Mouse (Mus musculus): ENCODE measurements at regions not wholly inside any gene's neighbourhood (a gene's known extent, or its start where the extent isn't known, plus 50 kb on each side); places are given as distances from the start of the nearest gene placed in this dataset.

DNA sequence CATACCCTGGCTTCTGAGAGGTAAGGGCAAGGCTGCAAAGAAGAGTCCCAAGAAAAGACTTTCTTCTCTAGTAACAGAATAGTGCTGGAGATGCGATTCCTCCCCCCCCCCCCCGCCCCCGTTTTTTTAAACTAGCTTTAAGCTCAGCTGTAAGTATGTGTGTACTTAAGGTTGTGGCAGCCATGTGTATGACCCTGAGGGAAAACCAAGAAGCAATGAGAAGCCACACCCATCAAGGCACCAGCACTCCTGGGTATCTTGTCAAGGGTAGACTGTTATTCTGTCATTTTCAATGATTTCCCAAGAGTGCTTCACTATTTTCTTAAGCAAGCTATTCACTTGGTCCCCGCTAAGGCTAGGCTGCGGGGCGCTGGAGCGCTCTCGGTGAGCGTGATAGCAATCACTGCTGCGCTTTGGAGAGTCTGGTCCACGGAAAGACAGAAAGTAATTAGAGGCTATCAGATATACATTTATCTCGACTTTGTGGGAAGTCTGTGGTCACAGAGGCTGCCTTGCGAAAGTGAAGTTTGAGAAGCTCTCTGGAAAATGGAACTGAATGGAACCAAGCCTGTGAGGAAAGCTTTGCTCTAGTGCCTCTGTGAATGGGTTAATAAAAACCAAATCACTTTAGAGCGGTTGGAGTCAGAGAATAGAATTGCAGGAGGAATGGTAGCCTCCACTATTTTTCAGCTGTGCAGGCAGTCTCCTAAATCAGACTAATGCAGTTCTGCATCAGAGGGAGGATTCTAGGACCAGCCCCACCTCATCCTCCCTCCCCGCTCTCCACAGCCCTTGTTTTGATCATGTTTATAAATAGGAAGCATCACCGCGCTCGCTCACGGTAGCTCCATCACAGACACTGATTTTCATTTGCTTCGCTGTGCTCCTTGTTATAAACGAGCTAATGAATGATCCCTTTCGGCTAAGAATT, 114.8 kb upstream of the Bmp2 start:
- no peak for DNase-seq (ENCODE audit: low spot score in 2 of 2)

DNA sequence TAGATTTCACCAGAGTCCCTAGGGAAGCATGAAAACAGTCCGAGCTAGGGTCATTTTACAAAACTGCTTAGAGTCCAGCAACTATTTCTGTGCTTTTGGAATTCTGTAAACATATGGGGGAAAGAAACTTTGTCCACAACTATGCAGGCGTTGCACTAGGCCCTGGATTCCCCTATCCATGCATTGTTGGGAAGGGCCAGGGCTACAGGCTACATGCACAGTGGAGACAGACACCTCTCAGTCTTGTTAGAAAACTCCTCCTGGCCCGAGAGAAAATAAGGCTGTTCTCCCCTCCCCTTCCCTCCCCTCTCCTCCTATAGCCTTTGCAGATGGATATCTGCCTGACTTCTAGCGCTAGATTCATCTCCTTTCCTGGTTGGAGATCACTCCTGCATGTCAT, 113.9 kb upstream of the Bmp2 start:
- no peak for DNase-seq (ENCODE audit: low spot score in 2 of 2)

DNA sequence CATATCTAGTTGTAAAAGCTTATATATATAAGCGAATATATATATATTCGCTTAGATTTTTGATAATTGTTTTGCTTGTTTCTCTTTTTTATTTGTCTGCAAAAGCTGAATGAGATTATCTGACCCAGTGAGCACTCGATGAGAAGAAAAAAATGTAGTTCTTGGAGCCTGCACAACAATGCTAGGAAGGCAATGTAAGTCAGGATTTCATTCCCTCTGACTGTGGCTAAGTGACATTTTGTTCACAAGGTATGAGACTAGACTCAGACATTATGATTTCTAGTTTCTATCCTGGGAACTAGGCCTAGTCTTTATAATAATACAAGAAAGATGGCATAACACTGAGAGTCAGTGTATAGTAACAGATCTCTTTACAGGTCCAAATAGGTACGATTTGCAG, 108.9 kb upstream of the Bmp2 start:
- no peak for DNase-seq (ENCODE audit: low spot score in 2 of 2)

DNA sequence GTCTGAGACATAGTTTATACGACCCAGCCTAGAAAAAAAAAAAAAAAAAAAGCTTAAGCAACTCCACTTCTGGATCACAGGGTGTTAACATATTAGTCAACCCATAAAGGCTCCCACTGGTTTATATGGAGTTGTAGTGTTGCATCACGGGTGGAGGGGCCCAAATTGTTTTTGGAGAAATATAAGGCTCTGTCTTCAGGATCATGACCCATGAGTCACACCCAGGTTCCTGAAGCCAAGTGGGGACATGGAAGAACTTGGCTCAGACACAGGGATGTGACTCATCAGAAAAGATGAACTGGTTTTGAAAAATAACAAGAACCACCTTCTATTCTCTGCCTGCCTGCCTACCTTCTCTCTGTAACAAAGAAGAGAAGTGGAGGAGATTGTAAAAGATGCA, 108.5 kb upstream of the Bmp2 start:
- peak in 1 of 2 experiments; percentile 74 for DNase-seq (ENCODE audit: low spot score in 2 of 2)

DNA sequence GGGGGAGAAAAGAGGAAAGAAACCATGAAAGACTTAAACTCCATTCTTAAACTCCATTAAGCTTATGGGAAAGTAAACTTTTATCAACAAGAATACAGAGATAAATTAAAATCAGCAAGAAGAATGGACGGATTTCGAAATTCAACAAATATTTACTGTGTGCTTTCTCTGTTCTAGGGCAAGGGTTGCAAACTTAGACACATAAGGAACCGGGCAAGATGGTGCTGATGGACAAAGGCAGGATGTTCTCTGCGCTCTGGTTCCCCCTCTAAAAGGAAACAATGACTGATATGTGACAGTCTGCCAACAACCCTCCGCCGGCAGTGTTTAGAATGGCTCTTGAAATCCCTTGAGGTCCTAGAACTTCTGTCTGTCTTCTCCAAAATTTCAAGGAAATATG, 99.0 kb upstream of the Bmp2 start:
- peak in 1 of 2 experiments; percentile 21 for DNase-seq (ENCODE audit: low spot score in 2 of 2)

DNA sequence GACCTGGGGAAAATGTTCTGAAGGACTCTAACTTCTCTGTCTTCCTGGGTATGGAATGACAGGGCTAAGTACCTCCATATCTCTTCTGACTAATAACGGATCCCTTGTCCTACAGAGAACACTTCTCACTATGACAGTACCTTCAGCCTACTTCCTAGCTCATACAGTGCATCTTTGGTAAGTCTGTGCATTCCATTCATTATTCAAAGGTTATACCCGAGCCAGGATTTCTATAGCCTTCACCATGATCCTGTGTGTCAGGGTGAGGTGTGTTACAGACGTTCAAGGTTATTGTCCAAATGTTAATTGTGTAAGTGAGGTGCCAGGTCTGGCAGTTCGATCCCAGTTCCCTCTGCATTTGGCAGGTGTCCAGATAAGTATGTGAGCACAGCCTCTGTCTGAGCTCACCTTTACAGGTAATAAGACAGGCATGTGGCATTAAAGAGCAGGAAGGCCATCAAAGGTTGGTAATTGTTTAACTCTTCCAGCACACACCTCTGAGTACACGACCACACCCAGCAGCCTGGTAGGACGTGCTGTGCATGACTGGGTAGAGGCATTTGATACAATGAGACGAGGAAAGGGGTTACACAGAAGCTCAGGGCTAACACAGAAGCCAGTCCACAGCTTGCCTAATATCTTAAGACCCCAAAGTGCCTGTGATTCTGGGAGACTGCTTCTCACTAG, 96.3 kb upstream of the Bmp2 start:
- no peak for DNase-seq (ENCODE audit: low spot score in 2 of 2)

DNA sequence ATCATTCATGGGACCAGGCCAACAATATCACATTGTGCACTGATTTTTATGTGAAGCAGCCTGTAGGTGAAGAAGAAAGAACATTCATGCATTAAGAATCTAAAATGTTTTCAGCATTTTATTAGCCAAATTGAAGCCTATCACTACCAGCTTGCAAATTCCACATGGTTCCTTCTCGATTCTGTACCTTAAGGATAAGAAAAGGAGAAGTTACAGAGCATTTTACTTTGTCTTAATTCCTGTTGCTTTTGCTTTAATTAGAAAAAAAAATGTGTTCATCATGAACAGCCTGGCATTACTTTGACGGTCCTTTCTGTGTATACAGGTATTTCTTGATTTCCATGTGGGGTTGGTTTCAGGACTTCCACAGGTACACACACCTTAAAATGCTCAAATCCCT, 95.2 kb upstream of the Bmp2 start:
- DNase-seq (ENCODE audit: low spot score in 2 of 2): no peak

DNA sequence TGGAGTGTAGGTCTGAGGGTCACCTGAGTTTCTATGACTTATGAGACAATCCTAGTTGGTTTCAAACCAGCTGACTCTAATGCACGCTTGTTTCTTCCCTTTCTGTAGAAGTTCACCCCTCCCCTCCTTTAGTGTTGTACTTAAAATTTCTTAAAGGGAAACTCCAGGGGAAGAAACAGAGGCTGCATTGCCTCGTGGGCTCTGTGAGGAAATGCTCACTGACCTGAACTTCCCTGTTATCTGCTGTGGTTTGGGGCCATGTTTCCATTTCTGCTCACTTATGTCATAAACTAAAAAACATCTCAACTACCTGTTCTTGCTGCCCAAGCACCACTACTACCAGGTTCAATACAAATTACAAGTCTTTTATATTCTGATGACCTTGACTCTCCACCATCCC, 93.2 kb upstream of the Bmp2 start:
- DNase-seq (ENCODE audit: low spot score in 2 of 2): no peak

DNA sequence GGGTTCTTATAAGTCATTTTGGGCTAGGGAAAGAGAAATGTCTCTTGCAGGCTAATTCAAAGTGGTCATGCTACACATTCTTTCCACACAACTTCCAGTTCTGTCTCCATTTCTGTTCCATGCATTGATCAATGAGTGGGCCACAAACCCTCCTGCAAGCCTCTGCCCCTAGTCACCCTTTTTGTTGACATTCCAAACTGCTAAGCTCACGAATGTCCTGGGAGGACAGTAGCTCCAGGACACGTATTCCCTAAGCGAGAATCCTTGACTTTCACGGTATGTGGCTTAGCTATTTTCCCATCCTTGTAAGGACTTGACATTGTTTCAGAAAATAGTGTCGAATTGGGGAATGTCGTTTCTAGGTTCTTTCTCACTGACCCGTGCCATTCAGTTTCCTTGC, 91.1 kb upstream of the Bmp2 start:
- no peak for DNase-seq (ENCODE audit: low spot score in 2 of 2)

DNA sequence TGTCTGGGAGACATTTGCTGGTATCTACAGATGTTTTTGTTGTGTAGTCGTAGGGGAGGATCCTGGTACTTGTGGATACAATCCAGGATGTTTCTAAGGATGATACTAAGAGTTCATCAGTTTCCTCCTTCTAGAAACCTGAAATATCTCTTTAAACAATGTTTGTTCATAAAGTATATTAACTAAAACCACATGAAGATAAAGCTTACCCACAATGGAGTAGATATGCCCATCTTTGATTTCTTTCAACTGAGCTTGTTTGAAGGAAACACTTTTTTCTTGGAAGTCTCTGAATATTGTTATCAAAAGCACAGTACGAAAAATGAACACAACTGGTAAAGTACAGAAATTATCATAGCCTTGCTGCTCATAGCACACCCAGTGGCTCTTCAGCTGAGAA, 89.6 kb upstream of the Bmp2 start:
- DNase-seq (ENCODE audit: low spot score in 2 of 2): no peak

DNA sequence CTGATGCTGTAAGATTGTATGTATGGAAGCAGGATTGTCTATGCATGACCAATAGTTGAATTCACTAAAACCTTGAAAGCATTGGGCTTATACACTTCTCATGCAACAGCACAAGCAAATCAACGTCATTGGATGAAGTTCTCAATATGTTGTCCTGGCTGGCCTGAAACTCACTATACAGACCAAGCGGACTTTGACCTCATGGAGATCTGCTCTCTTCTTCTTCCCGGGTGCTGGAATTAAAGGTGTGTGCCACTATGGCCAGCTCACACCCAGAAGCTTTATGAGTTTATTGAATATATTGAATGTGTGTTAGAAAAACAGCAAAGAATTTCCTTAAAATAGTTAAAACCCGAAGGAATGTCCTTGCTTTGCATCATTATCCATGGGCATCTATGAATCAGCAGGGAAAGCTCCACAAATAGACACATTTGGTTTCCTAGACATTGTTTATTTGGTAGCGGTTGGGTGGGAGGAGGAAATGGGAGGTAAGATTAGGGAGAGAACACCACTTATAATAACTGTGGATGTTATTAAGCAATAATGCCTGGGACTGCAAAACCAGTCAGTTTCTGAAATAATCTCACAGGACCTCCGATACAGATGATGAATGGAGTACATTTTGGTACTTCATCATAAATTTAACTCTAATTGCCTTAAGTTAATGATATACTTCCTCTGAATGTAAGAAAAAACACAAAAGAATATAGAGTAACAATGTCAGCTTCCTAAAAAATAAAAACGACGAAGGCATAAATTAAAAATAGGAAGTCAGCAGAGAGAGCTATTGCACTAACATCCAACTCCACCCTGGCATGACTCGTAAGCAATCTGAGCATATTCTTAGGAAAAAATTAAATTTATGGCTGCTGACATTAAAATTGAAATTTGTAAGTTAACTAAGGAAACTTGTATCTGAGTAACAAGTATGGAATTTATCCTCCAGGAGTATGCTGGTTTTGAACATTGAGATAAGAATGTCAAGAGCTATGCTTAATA, 84.5 kb upstream of the Bmp2 start:
- no peak for DNase-seq (ENCODE audit: low spot score in 2 of 2)

DNA sequence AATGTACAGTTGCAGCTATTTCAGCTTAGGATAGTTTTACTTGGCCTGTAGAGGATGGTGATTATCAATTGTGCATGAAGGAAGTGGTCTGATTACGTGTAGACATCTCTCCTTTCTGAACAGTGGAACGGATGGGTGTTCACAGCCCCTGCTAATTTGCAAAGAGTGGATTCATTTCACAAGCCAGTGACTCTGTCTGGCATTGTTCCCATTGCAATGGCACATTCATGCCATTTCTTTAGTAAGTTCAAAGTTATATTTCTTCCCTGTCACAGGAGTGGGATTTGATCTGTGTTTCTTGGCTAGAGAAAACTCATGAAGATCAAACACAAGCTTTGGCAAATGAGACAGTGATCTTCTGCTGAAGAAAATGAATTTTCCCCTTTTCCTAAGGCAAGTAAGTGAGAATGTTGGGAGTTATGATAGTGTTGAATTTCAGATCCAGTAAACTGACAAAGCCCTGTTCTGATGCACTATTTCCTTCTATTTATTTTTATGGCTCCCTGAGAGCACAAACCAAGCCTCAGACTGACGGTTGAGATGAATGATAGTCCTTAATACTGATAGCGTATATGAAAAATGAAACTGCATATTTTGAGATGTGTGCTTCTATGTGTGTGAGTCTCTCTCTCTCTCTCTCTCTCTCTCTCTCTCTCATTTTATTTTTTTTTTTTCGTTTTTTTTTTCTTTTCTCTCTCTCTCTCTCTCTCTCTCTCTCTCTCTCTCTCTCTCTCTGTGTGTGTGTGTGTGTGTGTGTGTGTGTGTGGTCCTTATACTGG, 78.8 kb upstream of the Bmp2 start:
- DNase-seq (ENCODE audit: low spot score in 2 of 2): no peak

DNA sequence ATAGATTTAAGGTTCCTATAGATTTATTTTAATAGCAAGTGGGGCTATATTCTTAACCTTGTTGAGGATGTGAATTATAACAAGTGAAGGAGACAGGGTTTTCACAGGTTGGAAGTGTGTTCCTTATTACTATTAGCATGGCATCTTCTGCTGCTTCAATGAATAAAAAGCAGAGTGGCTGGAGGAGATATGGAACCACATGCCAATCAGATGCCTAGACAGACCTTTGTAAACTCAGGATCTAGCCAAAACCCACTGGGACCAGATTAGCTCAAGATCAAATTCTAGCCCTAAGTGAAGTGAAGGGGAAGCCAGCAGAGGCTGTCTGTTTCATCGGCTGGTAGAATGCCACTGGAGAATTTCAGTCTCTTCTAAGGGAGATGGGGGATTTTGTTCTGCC, 77.8 kb upstream of the Bmp2 start:
- no peak for DNase-seq (ENCODE audit: low spot score in 2 of 2)

DNA sequence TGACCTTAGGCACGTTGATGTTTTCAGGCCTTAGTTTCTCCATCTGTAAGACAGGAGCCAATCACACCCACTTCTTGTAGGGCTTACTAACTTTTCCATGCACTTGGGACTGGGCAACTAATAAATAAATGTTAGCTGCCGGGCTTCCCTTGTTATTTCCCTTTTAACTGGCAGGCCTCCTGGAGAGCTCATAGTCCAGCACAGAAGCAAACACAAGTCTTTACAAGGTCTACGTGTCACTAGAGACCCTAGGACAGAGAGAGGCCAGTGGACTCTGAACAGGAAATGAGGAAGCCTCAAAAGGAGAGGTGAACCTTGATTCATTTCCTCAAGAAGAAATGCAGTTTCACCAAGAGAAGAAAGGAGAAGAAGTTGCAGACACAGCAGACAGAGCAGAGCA, 71.1 kb upstream of the Bmp2 start:
- no peak for DNase-seq (ENCODE audit: low spot score in 2 of 2)

DNA sequence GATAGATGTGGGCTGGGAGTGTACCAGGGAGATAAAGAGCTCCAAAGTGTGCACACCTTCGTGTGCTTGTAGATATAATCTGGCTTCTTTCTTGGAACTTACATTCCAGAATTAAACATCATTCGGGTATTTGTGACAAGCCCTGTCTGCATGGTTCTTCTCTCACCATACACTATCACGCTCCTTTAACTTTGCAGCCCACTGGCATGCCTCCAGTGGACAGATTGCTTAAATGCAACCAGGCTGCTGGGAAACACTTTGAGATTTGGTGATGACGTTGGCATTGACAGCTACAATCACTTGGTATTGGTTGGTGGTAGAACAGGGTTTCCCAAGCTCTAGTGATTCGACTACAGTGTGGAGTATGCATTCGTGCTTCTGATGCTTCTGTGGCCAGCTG, 70.7 kb upstream of the Bmp2 start:
- DNase-seq (ENCODE audit: low spot score in 2 of 2): no peak

DNA sequence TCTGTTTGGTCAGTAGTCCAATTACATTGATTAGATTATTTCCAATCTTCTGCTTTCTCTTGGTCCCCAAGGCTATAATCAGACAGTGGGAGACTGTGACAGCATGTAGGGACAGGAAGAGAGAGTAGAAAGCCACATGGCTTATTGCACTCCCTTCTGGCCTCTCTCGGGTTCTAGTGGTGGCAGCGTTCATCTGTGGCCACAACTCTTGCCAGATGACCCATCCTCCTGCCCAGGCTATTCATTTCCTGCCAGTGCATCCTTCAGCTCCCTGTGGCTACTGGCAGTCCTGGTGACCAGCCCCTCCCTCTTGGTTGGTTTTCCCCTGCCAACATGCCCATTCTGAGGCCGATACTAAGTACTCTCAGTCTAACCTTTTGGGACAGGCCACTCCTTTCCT, 70.2 kb upstream of the Bmp2 start:
- DNase-seq (ENCODE audit: low spot score in 2 of 2): no peak

DNA sequence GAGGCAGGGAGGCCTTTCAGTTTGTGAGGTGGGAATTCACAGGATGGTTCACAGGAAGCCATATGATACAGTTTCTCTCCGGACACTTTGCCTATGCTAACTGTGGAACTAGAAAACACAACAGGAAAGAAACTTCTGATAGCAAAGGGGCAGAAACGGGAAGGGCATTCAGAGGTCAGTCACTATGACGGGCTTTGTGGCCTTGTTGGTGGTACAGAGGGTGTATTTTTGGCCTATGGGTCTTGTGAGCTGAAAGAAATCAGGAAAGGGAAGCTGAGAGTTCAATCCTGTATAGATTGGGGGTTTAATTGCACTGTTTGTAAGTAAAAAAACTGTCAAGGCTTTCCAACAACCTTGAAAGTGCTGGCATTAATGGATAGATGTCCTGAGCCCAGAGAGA, 56.5 kb upstream of the Bmp2 start:
- DNase-seq (ENCODE audit: low spot score in 2 of 2): no peak

DNA sequence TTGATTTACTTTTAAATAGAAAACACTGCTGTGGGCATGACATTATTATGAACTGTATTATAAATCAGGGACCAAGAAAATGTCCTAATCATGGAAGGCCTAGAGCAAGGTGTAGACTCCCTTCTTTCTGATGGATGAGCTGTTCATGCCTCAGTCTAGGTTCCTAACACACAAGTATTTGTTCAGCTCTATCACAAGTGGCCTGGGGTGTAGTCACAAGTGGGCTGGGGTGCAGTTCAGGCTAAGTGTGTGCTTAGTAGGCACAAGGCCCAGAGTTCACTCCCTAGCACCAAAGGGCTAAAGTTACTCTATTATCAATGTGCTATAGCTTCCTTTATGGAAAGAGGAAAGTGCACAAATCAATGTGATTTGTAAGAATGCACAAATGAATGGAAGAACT, 55.6 kb upstream of the Bmp2 start:
- no peak for DNase-seq (ENCODE audit: low spot score in 2 of 2)

DNA sequence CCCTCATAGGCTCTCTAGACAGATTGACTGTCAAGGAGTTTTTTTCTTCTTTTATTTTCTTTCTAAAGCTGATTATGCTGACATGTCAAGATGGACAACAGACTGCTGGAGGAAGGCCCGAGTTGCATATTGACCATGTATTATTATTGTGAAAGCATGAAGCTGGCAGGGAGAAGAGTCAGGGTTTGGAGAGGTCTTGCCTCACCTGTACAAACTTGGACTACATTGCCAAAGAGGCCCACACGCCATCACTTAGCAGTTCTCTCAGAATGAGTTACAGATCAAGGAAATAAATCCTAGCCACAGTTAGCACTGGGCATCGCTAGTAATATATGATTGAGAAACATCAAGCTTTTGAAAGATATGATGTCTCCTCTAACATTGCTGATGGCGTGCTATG, 54.9 kb upstream of the Bmp2 start:
- no peak for DNase-seq (ENCODE audit: low spot score in 2 of 2)

DNA sequence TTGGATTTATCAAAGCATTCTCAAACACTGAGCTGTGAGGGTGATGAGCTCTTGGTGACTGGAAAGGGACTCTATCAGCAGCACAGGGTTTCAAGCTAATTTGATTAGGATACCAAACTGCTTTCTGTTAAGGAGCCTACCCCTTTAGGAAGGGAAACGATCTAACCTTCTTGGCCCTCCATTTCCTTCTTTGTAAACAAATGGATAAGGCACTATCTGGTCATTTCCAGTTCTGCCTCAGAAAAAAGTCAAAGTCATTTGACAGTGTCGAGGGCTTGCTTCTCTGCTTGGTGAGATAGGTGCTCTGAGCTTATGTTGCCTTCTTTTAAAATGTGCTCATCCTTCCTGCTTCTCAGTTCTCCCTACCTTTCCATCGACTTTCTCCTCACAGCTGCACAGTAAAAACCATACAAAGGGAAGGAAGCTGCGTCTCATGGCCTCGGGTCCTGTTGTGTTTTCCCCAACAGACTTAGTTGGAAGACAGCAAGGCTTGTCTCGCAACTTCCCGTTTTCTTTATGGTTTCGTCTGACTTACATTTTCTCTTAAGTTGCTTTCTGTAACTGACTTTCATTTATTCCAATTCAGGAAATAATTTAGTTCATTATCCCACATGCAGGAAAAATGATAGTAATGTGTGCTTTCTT, 54.3 kb upstream of the Bmp2 start:
- DNase-seq (ENCODE audit: low spot score in 2 of 2): no peak

DNA sequence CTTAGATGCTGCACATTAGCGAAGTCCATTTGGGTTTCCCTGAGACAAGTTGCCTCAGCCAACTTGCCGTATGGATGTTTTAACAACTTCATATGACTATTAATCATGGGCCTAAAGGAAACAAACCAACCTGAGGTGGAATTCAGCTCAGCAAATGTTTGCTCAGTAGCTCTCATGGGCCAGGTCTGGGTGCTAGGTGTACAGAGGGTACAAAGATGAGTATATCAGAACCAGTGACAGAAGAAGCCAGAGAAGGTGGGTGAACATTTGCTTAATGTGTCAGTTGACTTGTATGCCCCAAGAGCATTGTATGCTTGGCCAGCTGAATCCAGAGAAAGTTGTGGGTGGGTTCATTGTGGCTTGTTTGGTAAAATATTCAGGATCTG, 53.8 kb upstream of the Bmp2 start:
- peak in 1 of 2 experiments; percentile 29 for DNase-seq (ENCODE audit: low spot score in 2 of 2)

Data from urinary bladder, adult 18-20 months (tissue).